Mouse (Mus musculus): ENCODE results near the gene Il17c. TPM values are rescaled to one million over a fixed set of nuclear protein-coding genes. Genes with fewer than 3 reads are reported as not detected.

The Il17c gene
- polyA plus RNA-seq, 1 experiment from 2014 or later = not detected

DNA sequence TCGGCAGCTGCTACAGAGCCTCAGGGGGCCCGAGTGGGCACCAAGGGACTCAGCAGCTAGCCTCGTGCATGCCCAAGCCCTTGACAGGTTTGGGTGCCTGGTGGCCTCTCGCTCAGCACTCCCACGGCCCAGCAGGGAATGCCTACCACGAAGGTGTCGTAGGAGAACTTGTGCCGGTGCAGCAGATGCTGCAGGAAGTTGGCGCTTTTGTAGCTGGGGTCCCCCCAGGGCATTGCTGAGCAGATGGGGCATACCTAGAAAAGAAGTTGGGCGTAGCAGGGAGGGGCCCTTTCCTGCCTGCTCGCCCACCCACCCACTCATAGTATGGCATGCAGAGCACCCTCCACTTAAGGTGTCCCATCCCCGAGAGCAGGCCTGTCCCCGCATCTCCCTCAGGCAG lies 46.0 kb downstream of the Il17c start:
- H3K27ac ChIP-seq (replicated peaks; ENCODE audit: low read depth, low read length) = no peak overlapping the region
- H3K4me3 ChIP-seq (ENCODE audit: low read depth, low read length) = no peak overlapping the region
- H3K9me3 ChIP-seq (ENCODE audit: control insufficient read depth, low read length) = no peaks in the 10 kb centered on the region
- H3K9ac ChIP-seq (ENCODE audit: low read length) = no peak overlapping the region
- DNase-seq (ENCODE audit: low spot score) (no peak), ATAC-seq (ENCODE audit: insufficient number of reproducible peaks, low FRiP score, low TSS enrichment, low read depth) (no peak)
- H3K4me2 ChIP-seq (ENCODE audit: low read depth, severe bottlenecking) = no peak overlapping the region
- peaks cover 9% of the 10 kb centered on the region for H3K36me3 ChIP-seq (ENCODE audit: control insufficient read depth, insufficient read depth, low read length)
- WGBS = 81% methylated on average over 13 of the region's 13 CpGs
- H3K4me1 ChIP-seq (ENCODE audit: control insufficient read depth, insufficient read depth, low read length) = no peaks in the 10 kb centered on the region
- H3K27me3 ChIP-seq (ENCODE audit: control insufficient read depth, insufficient read depth, low read length) = no peaks in the 10 kb centered on the region

DNA sequence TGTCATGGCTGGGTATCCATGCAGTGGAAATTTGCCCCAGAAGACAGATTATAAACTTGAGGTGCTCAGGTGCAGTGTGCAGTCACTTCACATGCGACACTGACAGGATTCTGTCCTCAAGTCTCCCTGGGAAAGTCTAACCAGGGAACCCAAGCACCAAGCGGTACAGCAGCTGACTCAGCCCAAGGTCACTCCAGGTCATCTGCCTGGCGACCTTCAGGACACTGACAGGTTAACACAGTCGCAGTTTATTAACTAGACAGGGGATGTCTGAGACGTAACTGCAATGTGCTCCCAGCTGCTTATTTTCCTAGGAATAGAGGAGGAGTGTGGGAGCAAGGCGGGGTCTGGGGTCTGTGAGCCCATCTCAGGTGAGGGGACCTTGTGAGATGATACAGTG lies 47.6 kb downstream of the Il17c start:
- no peak overlapping the region for H3K9ac ChIP-seq (ENCODE audit: low read length)
- no peak for DNase-seq (ENCODE audit: low spot score)
- H3K4me2 ChIP-seq (ENCODE audit: low read depth, severe bottlenecking) = no peak overlapping the region
- H3K27ac ChIP-seq (replicated peaks; ENCODE audit: low read depth, low read length) = no peak overlapping the region
- no peak overlapping the region for H3K4me3 ChIP-seq (ENCODE audit: low read depth, low read length)
- peaks cover 14% of the 10 kb centered on the region for H3K36me3 ChIP-seq (ENCODE audit: control insufficient read depth, insufficient read depth, low read length)
- H3K4me1 ChIP-seq (ENCODE audit: control insufficient read depth, insufficient read depth, low read length) = no peaks in the 10 kb centered on the region
- 77% methylated on average over 6 of the region's 6 CpGs for WGBS
- no peak for ATAC-seq (ENCODE audit: insufficient number of reproducible peaks, low FRiP score, low TSS enrichment, low read depth)
- H3K27me3 ChIP-seq (ENCODE audit: control insufficient read depth, insufficient read depth, low read length) = no peaks in the 10 kb centered on the region
- no peaks in the 10 kb centered on the region for H3K9me3 ChIP-seq (ENCODE audit: control insufficient read depth, low read length)

DNA sequence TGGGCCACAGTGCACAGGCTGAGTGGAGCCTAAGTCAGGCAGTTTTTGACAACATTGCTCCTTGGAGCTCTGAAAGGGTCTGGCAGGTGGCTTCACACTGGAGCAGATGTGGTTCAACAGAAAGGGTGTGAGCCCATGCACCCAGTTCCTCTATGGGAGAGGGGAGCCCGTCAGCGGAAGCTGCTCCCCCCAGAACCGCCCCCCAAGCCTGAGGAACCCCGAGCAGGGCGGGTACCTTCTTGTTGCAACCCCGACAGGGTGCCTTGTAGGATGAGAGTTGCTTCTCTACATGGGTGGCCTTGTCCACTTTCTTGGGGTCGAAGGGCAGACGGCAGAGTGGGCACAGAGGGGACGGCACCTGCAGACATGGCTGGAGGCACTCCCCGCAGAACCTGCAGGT lies 48.1 kb downstream of the Il17c start:
- Histone ChIP-seq H3K4me3 (ENCODE audit: low read depth, low read length) (no peak overlapping the region), H3K9me3 (ENCODE audit: control insufficient read depth, low read length) (no peaks in the 10 kb centered on the region), H3K27ac (replicated peaks; ENCODE audit: low read depth, low read length) (no peak overlapping the region), H3K9ac (ENCODE audit: low read length) (no peak overlapping the region), H3K27me3 (ENCODE audit: control insufficient read depth, insufficient read depth, low read length) (no peaks in the 10 kb centered on the region), H3K4me1 (ENCODE audit: control insufficient read depth, insufficient read depth, low read length) (peaks cover 3% of the 10 kb centered on the region; the same call in 1 of the 2 replicates), H3K36me3 (ENCODE audit: control insufficient read depth, insufficient read depth, low read length) (peaks cover 14% of the 10 kb centered on the region), H3K4me2 (ENCODE audit: low read depth, severe bottlenecking) (no peak overlapping the region)
- 88% methylated on average over 10 of the region's 10 CpGs for WGBS
- no peak for ATAC-seq (ENCODE audit: insufficient number of reproducible peaks, low FRiP score, low TSS enrichment, low read depth)
- DNase-seq (ENCODE audit: low spot score) = no peak

DNA sequence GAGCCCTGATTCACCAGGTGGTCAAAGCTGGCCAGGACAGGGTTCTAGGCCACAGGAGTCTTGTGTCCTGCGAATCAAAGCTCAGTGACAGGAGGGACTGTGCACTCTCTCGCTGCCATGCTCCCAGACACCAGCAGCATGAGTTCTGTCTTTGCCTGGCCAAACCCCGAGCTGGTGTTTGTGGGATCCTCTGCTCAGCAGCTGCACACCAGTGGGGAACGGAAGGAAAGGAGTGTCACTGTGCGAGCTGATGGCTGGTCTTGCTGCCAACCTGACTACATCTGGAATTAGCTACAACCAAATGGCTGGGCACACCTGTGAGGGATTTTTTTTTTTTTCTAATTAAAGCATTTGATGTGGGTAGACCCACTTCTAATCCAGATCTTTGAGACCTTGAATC lies 48.9 kb downstream of the Il17c start:
- Histone ChIP-seq H3K36me3 (ENCODE audit: control insufficient read depth, insufficient read depth, low read length) (peaks cover 14% of the 10 kb centered on the region), H3K27me3 (ENCODE audit: control insufficient read depth, insufficient read depth, low read length) (no peaks in the 10 kb centered on the region), H3K9ac (ENCODE audit: low read length) (no peak overlapping the region), H3K4me2 (ENCODE audit: low read depth, severe bottlenecking) (no peak overlapping the region), H3K9me3 (ENCODE audit: control insufficient read depth, low read length) (no peaks in the 10 kb centered on the region), H3K27ac (replicated peaks; ENCODE audit: low read depth, low read length) (no peak overlapping the region), H3K4me1 (ENCODE audit: control insufficient read depth, insufficient read depth, low read length) (peaks cover 4% of the 10 kb centered on the region; the same call in 1 of the 2 replicates), H3K4me3 (ENCODE audit: low read depth, low read length) (no peak overlapping the region)
- no peak for DNase-seq (ENCODE audit: low spot score)
- WGBS = 80% methylated on average over 5 of the region's 5 CpGs
- no peak for ATAC-seq (ENCODE audit: insufficient number of reproducible peaks, low FRiP score, low TSS enrichment, low read depth)

Small RNA genes within 50 kb of the gene (microRNA-seq; reads per million reads assigned to microRNA genes)
- not detected for gene Gm24366

Other genes with a start within 250 kb of the Il17c start
- 1.3 and 1.4 TPM in 2 replicates for gene Zfpm1, start 139.9 kb upstream of the Il17c start, polyA plus RNA-seq (2014; fragmentation: Nextera tagmentation; extraction: Ambion mirVana)
- gene Trhr2, start 61.3 kb upstream of the Il17c start, polyA plus RNA-seq (2014; fragmentation: Nextera tagmentation; extraction: Ambion mirVana) = not detected in 2 replicates
- 45.8 and 52.6 TPM in 2 replicates for gene Zc3h18, start 45.4 kb upstream of the Il17c start, polyA plus RNA-seq (2014; fragmentation: Nextera tagmentation; extraction: Ambion mirVana)
- 80.2 and 82.4 TPM in 2 replicates for gene Cyba, start 10.9 kb downstream of the Il17c start, polyA plus RNA-seq (2014; fragmentation: Nextera tagmentation; extraction: Ambion mirVana)
- gene Mvd, start 21.4 kb downstream of the Il17c start, polyA plus RNA-seq (2014; fragmentation: Nextera tagmentation; extraction: Ambion mirVana) = 51.3 and 51.9 TPM in 2 replicates
- not detected in 2 replicates for gene Snai3, start 38.7 kb downstream of the Il17c start, polyA plus RNA-seq (2014; fragmentation: Nextera tagmentation; extraction: Ambion mirVana)
- gene Rnf166, start 54.0 kb downstream of the Il17c start, polyA plus RNA-seq (2014; fragmentation: Nextera tagmentation; extraction: Ambion mirVana) = 35.3 and 36.8 TPM in 2 replicates
- gene Ctu2, start 54.1 kb downstream of the Il17c start, polyA plus RNA-seq (2014; fragmentation: Nextera tagmentation; extraction: Ambion mirVana) = 80.7 and 81.3 TPM in 2 replicates
- 6.2 and 7.2 TPM in 2 replicates for gene Piezo1, start 129.3 kb downstream of the Il17c start, polyA plus RNA-seq (2014; fragmentation: Nextera tagmentation; extraction: Ambion mirVana)
- gene Cdt1, start 146.0 kb downstream of the Il17c start, polyA plus RNA-seq (2014; fragmentation: Nextera tagmentation; extraction: Ambion mirVana) = 46.4 and 51.7 TPM in 2 replicates
- gene Aprt, start 154.9 kb downstream of the Il17c start, polyA plus RNA-seq (2014; fragmentation: Nextera tagmentation; extraction: Ambion mirVana) = 271 and 284 TPM in 2 replicates
- gene Galns, start 189.4 kb downstream of the Il17c start, polyA plus RNA-seq (2014; fragmentation: Nextera tagmentation; extraction: Ambion mirVana) = 5.2 and 5.5 TPM in 2 replicates
- gene Trappc2l, start 189.6 kb downstream of the Il17c start, polyA plus RNA-seq (2014; fragmentation: Nextera tagmentation; extraction: Ambion mirVana) = 45.0 and 45.4 TPM in 2 replicates
- not detected in 2 replicates for gene Pabpn1l, start 200.7 kb downstream of the Il17c start, polyA plus RNA-seq (2014; fragmentation: Nextera tagmentation; extraction: Ambion mirVana)